Mouse (Mus musculus): ENCODE measurements around the gene Anapc16. TPM values are rescaled to one million over a fixed set of nuclear protein-coding genes. Genes with fewer than 3 reads are reported as not detected.

The Anapc16 gene
- polyA plus RNA-seq, 1 experiment from 2014 or later = 109 TPM

DNA sequence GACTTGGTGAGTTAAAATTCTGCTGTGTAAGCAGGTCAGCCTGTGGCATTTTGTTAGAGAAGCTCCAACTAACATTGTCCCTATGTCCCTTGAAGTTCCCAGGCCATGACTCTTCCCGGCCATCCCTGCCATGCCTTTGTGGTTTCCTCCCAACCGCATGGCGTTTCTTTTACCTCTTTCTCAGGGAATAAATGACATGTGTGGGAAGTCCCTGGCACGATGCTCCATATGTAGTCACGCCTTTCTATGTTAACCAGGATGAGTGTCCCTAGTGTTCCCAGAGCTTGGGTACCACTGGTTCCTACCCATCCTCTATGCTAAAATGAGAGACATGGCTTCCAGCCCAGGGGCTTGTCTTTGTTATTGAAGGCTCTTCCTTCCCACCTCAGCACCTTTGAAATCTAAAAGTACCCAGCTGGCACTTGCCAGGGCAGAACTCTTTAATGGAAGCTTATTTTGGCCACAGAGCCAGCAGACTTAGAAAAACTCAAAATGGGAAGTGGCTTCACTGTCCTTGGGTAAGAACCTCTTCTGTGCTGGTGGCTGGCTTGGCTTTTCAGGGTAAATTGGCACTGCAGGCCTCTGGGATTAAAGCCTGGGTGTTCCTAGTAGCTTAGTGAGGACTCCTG lies 25.1 kb downstream of the Anapc16 start:
- Histone ChIP-seq H3K4me3 (no peak overlapping the region), H3K4me1 (peaks cover 54% of the 10 kb centered on the region)

DNA sequence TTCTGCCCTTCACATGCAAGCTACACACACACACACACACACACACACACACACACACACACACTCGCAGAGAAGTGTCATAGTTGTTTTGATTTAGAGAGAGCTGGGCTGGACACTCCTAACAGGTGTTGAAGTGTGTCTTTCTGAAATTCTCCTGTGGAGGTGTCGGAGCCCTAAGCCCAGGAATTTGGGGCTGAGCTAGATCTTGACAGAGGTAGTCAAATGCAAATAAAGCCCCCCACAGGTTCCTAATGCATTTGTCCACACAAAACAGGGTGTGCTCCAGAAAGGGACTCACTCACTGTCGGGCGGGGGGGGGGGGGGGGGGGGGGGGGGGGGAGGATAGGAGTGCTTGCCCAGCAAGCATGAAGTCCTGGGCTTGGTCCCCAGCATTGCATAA lies 25.8 kb downstream of the Anapc16 start:
- WGBS = 44% methylated on average over 2 of the region's 4 CpGs
- peaks cover 59% of the 10 kb centered on the region for H3K4me1 ChIP-seq
- DNase-seq (ENCODE audit: low spot score) = no peak

More for the DNA sequence above, 25.1 kb downstream of the Anapc16 start:
- Histone ChIP-seq H3K27me3 (replicated peaks; ENCODE audit: low read depth, poor library complexity, severe bottlenecking) (no peaks in the 10 kb centered on the region), H3K27ac (replicated peaks) (peak overlapping the region; percentile 42; the same call in 1 of the 2 replicates), H3K9me3 (no peaks in the 10 kb centered on the region), H3K36me3 (replicated peaks) (peaks cover under 1% of the 10 kb centered on the region; the same call in 1 of the 2 replicates)
- 89% methylated on average over 5 of the region's 5 CpGs for WGBS
- DNase-seq (ENCODE audit: low spot score) = no peak

DNA sequence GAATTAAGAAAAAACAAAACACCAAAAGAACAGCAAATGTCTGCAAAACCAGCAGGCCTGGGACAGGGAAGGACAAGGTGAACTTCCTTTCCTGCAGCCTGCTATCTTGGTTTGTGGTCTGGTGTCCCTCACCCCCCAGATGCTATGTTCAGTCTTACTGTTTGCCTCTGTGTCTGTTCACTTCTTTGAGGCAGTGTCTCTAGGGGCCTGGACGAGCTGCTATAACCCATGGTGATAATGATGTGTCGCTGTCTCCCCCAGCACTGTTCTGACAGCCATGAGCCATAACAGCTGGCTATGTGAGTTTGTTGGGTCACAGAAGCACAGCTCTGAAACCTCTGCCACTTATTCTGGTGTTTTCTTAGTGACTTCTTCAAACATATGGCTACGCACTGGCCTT lies 28.1 kb downstream of the Anapc16 start:
- no peaks in the 10 kb centered on the region for H3K36me3 ChIP-seq (replicated peaks)
- H3K9me3 ChIP-seq = no peaks in the 10 kb centered on the region
- 64% methylated on average over 3 of the region's 3 CpGs for WGBS
- peak overlapping the region; percentile 39; the same call in 1 of the 2 replicates for H3K4me3 ChIP-seq
- peaks cover 4% of the 10 kb centered on the region; the same call in 1 of the 2 replicates for H3K27me3 ChIP-seq (replicated peaks; ENCODE audit: low read depth, poor library complexity, severe bottlenecking)
- peaks cover 63% of the 10 kb centered on the region for H3K4me1 ChIP-seq
- no peak for DNase-seq (ENCODE audit: low spot score)
- H3K27ac ChIP-seq (replicated peaks) = peak overlapping the region; percentile 88

More for the DNA sequence above, 25.8 kb downstream of the Anapc16 start:
- Histone ChIP-seq H3K9me3 (no peaks in the 10 kb centered on the region), H3K27me3 (replicated peaks; ENCODE audit: low read depth, poor library complexity, severe bottlenecking) (no peaks in the 10 kb centered on the region), H3K4me3 (no peak overlapping the region), H3K27ac (replicated peaks) (no peak overlapping the region), H3K36me3 (replicated peaks) (no peaks in the 10 kb centered on the region; the same call in 1 of the 2 replicates)

DNA sequence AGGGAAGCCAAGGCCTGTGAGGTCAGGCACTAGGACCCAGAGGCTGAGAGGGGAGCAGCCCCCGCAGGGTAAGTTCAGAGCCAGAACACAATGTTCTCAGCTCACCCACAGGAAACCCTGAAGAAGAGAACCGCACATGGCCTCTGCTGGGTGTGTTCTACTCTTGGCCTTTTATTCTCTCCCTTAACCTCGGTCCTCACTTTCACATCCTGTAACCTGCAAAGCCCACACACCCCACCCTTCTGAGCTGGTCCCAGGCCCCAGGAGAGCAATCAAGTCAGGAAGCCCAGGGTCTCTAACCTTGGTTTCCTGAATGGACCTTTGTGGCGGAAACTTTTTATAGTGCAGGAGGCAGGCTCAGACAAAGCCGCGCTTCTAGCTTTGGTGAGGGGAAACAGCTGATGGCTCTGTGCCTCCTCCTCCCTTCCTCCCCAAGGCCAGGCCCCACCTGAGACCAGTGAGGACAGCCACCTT lies 28.7 kb downstream of the Anapc16 start:
- DNase-seq (ENCODE audit: low spot score) = peak; percentile 58

DNA sequence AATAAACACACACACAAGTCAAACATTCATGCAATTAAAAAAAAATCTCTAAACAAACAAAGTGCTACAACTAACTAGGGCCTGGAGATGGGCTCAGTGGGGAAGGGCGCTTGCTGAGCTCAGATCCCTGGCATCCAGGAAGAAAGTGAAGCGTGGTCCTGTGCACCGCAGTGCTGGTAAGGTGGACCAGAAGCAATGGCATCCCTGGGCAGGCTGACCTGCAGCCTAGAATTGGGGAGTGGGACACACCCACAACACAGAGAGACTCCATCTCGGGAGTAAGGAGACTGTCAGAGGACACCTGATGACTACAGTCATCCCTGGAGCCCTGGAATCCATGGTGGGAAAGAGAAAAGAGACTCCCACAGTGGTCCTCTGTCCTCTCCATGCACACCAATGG lies 29.5 kb downstream of the Anapc16 start:
- Histone ChIP-seq H3K9me3 (no peaks in the 10 kb centered on the region), H3K27me3 (replicated peaks; ENCODE audit: low read depth, poor library complexity, severe bottlenecking) (peaks cover 4% of the 10 kb centered on the region; the same call in 1 of the 2 replicates), H3K4me1 (peaks cover 54% of the 10 kb centered on the region), H3K27ac (replicated peaks) (peak overlapping the region; percentile 88), H3K4me3 (no peak overlapping the region), H3K36me3 (replicated peaks) (no peaks in the 10 kb centered on the region)
- no peak for DNase-seq (ENCODE audit: low spot score)
- 77% methylated on average over 4 of the region's 4 CpGs for WGBS

More for the DNA sequence above, 28.7 kb downstream of the Anapc16 start:
- peaks cover 62% of the 10 kb centered on the region for H3K4me1 ChIP-seq
- no peaks in the 10 kb centered on the region for H3K36me3 ChIP-seq (replicated peaks)
- peak overlapping the region; percentile 88 for H3K27ac ChIP-seq (replicated peaks)
- no peaks in the 10 kb centered on the region for H3K9me3 ChIP-seq
- peak overlapping the region; percentile 39 for H3K4me3 ChIP-seq
- WGBS = 13% methylated on average over 6 of the region's 6 CpGs
- H3K27me3 ChIP-seq (replicated peaks; ENCODE audit: low read depth, poor library complexity, severe bottlenecking) = peaks cover 4% of the 10 kb centered on the region; the same call in 1 of the 2 replicates

DNA sequence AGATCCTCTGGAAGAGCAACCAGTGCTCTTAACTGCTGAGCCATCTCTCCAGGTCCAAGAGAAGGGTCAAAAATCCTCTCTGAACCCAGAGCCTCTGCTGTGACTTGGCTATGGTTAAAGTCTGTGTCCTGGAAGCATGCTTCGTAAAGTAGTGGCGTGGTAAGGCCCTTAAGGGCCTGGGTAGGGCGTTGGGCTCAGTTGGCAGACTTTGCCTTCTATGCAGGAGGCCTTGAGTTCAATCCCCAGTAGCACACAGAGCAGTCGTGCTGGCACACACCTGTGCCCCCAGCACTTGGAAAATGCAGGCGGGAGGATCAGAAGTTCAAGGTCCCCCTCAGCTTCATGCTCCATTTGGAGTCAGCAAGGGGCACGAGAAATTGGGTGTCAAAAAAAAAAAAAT lies 29.9 kb downstream of the Anapc16 start:
- Histone ChIP-seq H3K4me3 (no peak overlapping the region), H3K9me3 (no peaks in the 10 kb centered on the region), H3K27me3 (replicated peaks; ENCODE audit: low read depth, poor library complexity, severe bottlenecking) (peaks cover 4% of the 10 kb centered on the region; the same call in 1 of the 2 replicates), H3K27ac (replicated peaks) (no peak overlapping the region), H3K36me3 (replicated peaks) (no peaks in the 10 kb centered on the region), H3K4me1 (peaks cover 54% of the 10 kb centered on the region)
- WGBS = 84% methylated on average over 6 of the region's 6 CpGs
- DNase-seq (ENCODE audit: low spot score) = no peak

DNA sequence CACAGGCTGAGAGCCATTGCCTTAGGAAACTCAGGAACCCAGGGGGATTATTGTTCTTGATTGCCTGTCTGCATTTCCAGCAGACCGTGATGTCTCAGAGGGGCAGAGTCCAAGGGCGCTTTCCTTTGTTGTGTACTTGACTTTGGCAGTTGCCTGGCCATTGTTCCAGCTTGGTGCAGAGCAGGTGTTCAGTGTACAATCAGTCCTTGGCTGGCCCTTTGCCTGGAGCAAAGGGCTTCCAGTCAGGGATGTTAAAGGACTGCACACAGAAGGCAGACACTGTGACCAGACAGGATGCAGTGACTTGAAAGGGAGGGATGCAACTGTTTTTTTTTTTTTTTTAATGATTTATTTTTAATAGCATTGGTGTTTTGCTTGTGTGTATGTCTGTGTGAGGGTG lies 30.4 kb downstream of the Anapc16 start:
- peaks cover 54% of the 10 kb centered on the region for H3K4me1 ChIP-seq
- no peaks in the 10 kb centered on the region for H3K9me3 ChIP-seq
- no peak for DNase-seq (ENCODE audit: low spot score)
- H3K27me3 ChIP-seq (replicated peaks; ENCODE audit: low read depth, poor library complexity, severe bottlenecking) = peaks cover 4% of the 10 kb centered on the region; the same call in 1 of the 2 replicates
- H3K4me3 ChIP-seq = no peak overlapping the region
- H3K36me3 ChIP-seq (replicated peaks) = no peaks in the 10 kb centered on the region
- 84% methylated on average over 2 of the region's 2 CpGs for WGBS
- H3K27ac ChIP-seq (replicated peaks) = 0 out of 2 replicates have a peak overlapping the region, but pooled peaks have one; percentile 14

DNA sequence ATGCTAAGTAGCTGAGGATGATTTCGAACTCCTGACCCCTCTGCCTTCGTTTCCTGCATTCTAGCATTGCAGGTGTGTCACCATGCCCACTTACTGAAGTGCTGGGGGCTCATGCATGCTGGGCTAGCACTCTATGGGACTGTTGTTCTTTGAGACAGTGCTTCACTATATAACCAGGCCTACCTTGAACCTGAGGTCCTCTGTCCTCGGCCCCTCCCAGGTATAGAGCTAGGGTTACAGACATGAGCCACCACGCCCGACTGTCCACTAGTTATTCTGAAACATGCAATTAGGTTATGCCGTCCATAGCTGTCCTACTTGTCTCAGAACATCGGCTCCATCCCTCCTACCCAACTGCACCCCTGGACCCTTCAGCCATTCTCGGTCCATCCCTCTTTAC lies 31.1 kb downstream of the Anapc16 start:
- DNase-seq (ENCODE audit: low spot score) = no peak
- Histone ChIP-seq H3K9me3 (peaks cover 3% of the 10 kb centered on the region; the same call in 1 of the 2 replicates), H3K36me3 (replicated peaks) (no peaks in the 10 kb centered on the region), H3K27ac (replicated peaks) (no peak overlapping the region), H3K27me3 (replicated peaks; ENCODE audit: low read depth, poor library complexity, severe bottlenecking) (peaks cover 4% of the 10 kb centered on the region; the same call in 1 of the 2 replicates), H3K4me1 (peaks cover 54% of the 10 kb centered on the region), H3K4me3 (no peak overlapping the region)
- 87% methylated on average over 8 of the region's 8 CpGs for WGBS

DNA sequence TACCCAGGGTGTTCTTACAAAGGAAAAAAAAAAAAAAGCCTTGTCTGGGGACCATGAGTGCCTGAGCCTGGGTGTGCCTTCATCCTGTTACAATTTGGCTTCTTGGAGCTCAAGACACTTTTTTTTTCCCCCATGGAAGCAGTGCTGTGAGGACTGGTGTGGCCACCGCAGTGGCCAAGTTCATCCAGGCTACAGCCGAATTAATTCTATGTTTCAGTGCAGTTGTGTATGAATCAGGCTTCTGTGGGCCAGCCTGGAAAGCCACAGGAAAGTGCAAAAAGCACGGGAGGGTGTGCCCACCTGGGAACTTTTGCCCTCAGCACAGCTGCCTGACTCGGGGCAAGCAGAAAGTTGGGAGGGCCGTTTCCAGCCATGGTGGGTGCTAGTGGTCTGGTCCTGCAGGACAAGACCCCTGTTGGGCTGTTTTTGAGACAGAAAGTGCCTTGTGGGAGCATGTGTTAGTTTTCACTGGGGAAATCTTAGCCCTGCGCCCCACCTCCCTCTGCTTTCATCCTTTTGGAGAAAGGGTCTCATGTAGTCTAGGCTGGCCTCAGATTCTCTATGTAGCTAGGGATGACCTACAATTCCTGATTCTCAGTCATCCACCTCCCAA lies 32.4 kb downstream of the Anapc16 start:
- peaks cover 4% of the 10 kb centered on the region; the same call in 1 of the 2 replicates for H3K27me3 ChIP-seq (replicated peaks; ENCODE audit: low read depth, poor library complexity, severe bottlenecking)
- 24% methylated on average over 6 of the region's 6 CpGs for WGBS
- H3K4me3 ChIP-seq = peak overlapping the region; percentile 65
- peaks cover 59% of the 10 kb centered on the region for H3K4me1 ChIP-seq
- no peak for DNase-seq (ENCODE audit: low spot score)
- H3K9me3 ChIP-seq = peaks cover 3% of the 10 kb centered on the region; the same call in 1 of the 2 replicates
- H3K36me3 ChIP-seq (replicated peaks) = no peaks in the 10 kb centered on the region
- peak overlapping the region; percentile 96 for H3K27ac ChIP-seq (replicated peaks)

DNA sequence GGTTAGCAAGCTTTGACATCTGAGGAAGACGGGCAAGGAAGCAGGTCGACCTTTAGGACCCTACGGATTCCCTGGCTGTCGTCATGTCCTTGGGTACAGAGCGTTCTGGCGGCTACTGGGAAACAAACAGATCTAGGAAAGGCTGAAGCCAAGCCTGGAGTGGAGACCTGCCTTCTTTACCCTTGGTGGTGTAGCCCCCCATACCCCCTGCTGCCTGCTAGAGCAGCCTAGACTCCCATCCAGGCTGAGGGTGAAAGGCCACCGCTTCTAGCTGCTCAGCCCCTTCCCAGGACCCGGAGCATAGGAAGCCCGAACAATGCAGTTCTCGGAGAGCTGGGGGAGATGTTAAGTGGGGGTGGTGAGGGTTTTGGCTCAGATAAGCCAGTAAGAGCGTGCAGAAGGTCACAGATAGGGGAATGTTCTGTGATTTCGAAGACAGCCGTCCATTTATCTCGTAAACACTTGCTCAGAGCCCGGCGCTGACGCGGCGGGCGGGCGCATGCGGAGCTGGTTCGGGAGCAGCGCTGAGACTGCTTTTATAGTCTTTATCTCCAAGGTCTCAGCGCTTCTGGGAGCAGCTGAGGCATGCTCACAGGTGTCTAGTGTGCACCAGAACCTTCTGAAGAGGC lies 33.0 kb downstream of the Anapc16 start:
- Histone ChIP-seq H3K4me1 (peaks cover 61% of the 10 kb centered on the region), H3K27ac (replicated peaks) (peak overlapping the region; percentile 96), H3K27me3 (replicated peaks; ENCODE audit: low read depth, poor library complexity, severe bottlenecking) (peaks cover 4% of the 10 kb centered on the region; the same call in 1 of the 2 replicates), H3K36me3 (replicated peaks) (no peaks in the 10 kb centered on the region), H3K4me3 (peak overlapping the region; percentile 65), H3K9me3 (peaks cover 3% of the 10 kb centered on the region; the same call in 1 of the 2 replicates)
- WGBS = under 1% methylated on average over 25 of the region's 25 CpGs
- DNase-seq (ENCODE audit: low spot score) = peak; percentile 76

DNA sequence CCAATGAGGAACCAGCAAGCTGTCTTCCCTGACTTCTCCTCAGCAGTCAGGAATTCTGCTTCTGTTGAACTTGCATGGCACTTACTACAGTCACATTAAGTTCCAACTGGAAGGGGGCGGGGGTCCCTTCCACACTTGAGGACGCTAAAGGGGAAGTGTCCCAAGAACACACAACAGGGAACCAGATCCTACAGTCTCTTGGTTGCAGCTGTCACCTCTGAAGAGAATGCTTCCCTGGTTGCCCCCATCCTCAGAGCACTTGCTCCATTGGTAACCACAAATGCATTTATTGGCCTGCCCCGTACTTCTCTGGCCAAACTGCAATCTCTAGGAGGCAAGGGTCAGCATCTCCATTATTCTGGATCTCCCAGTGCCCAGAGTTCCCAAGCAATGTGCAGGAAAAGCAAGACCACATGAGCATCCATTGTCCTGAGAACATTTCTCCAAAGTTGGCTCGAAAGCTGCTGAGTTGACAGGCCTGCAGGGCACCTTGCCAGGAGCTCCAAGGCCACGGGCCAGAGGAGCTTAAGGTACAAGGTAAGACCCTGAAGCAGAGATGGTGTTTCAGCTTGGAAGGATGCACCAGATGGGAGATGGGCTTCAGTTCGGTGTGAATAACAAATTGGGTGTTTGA lies 35.5 kb downstream of the Anapc16 start:
- DNase-seq (ENCODE audit: low spot score) = no peak
- Histone ChIP-seq H3K27me3 (replicated peaks; ENCODE audit: low read depth, poor library complexity, severe bottlenecking) (peaks cover 4% of the 10 kb centered on the region; the same call in 1 of the 2 replicates), H3K27ac (replicated peaks) (peak overlapping the region; percentile 10; the same call in 1 of the 2 replicates), H3K4me1 (peaks cover 54% of the 10 kb centered on the region), H3K36me3 (replicated peaks) (no peaks in the 10 kb centered on the region), H3K4me3 (no peak overlapping the region), H3K9me3 (peaks cover 3% of the 10 kb centered on the region; the same call in 1 of the 2 replicates)
- 93% methylated on average over 6 of the region's 6 CpGs for WGBS

DNA sequence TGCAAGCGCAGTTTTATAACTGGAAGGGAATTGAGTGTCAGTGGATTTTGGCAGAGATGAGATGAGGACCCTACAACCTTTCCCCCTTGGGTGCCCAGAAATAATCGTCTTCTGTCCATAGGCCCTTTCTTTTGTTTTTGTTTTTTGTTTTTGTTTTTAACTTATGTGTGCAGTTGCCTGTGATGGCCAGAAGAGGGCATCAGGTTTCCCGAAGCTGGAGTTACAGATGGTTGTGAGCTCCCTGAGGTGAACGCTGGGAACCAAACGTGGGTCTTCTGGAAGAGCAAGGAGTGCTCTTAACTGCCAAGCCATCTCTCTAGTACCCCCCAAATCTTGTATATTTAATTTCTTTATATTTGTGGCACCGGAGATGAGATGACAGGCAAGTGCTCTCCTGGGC lies 36.2 kb downstream of the Anapc16 start:
- Histone ChIP-seq H3K36me3 (replicated peaks) (no peaks in the 10 kb centered on the region), H3K4me1 (peaks cover 53% of the 10 kb centered on the region), H3K9me3 (peaks cover 3% of the 10 kb centered on the region; the same call in 1 of the 2 replicates), H3K4me3 (no peak overlapping the region), H3K27ac (replicated peaks) (peak overlapping the region; percentile 91), H3K27me3 (replicated peaks; ENCODE audit: low read depth, poor library complexity, severe bottlenecking) (0 out of 2 replicates have a peak, but pooled peaks cover 4% of the 10 kb centered on the region)
- WGBS = 94% methylated on average over 6 of the region's 6 CpGs
- DNase-seq (ENCODE audit: low spot score) = no peak

Data from embryonic facial prominence, embryonic 10.5 days (tissue).